Mouse (Mus musculus) hindbrain, embryonic 11.5 days (tissue): ENCODE measurements around the gene Tas2r125. TPM values are rescaled to one million over a fixed set of nuclear protein-coding genes. Genes with fewer than 3 reads are reported as not detected.
"Not testable (repeated sequence)": the region's sequence is repeated elsewhere in the genome, so short reads cannot be mapped to it uniquely, and the experiment has no call there.

Source experiments
- ATAC-seq: fragments of 200-750 bp; cut with Nextera tagmentation; 2 replicates; pipeline ENCODE4 v1.8.0; 2017; ENCODE audit warnings: mild to moderate bottlenecking, moderate TSS enrichment, moderate library complexity; ENCODE audit not compliant: low FRiP score
- DNase-seq: peaks from one replicate; pipeline ENCODE4 v3.0.0-alpha.2; 2015; ENCODE audit warnings: low spot score
- H3K27ac ChIP-seq: fragments of 300-500 bp; sonication (generic); 2 replicates; pipeline ENCODE4 v1.5.1; 2014; ENCODE audit warnings: mild to moderate bottlenecking, low read depth, low read length
- H3K27me3 ChIP-seq: fragments of 300-500 bp; sonication (generic); 2 replicates; pipeline ENCODE4 v1.6.1; 2014; ENCODE audit warnings: mild to moderate bottlenecking, low read length, moderate library complexity, mixed read lengths; ENCODE audit not compliant: control insufficient read depth, insufficient read depth
- H3K36me3 ChIP-seq: fragments of 300-500 bp; sonication (generic); 2 replicates; pipeline ENCODE4 v1.6.1; 2014; ENCODE audit warnings: mild to moderate bottlenecking, low read length, moderate library complexity, mixed read lengths; ENCODE audit not compliant: control insufficient read depth, insufficient read depth
- H3K4me1 ChIP-seq: fragments of 300-500 bp; sonication (generic); replicated peaks from 2 replicates; pipeline ENCODE4 v1.6.1; 2014; ENCODE audit warnings: low read length, mixed read lengths; ENCODE audit not compliant: control insufficient read depth, insufficient read depth
- H3K4me2 ChIP-seq: fragments of 300-500 bp; sonication (generic); replicated peaks from 2 replicates; pipeline ENCODE4 v1.6.1; 2014; ENCODE audit warnings: mild to moderate bottlenecking, low read depth, low read length
- H3K4me3 ChIP-seq: fragments of 300-500 bp; sonication (generic); 2 replicates; pipeline ENCODE4 v1.5.1; 2014; ENCODE audit warnings: low read depth, low read length
- H3K9ac ChIP-seq: fragments of 300-500 bp; sonication (generic); 2 replicates; pipeline ENCODE4 v1.6.1; 2014; ENCODE audit warnings: low read depth, low read length
- H3K9me3 ChIP-seq: fragments of 300-500 bp; sonication (generic); 2 replicates; pipeline ENCODE4 v1.6.1; 2016; ENCODE audit warnings: low read length; ENCODE audit not compliant: control insufficient read depth
- WGBS: fragments of 180-500 bp; shearing (Covaris S2); extraction: QIAGEN DNeasy Blood & Tissue Kit; methylation state at CpG from one replicate; pipeline ENCODE4 v1.1.7; 2014; 5-methylcytosine and 5-hydroxymethylcytosine counted together
- polyA plus RNA-seq: library from polyadenylated mRNA; unstranded; fragments of >200 nt; fragmentation: Nextera tagmentation; extraction: Ambion mirVana; gene quantifications from 2 replicates; pipeline ENCODE4 v1.2.1, GENCODE M21; 2014

The Tas2r125 gene
- not detected in 2 replicates for polyA plus RNA-seq

GRCm38 (mm10) chr6:132909351-132909750 lies at the start of gene Tas2r125:
TSS of gene Tas2r125 (plus strand) at chr6:132909651.
- Histone ChIP-seq H3K4me1 (no peaks in the 10 kb centered on the region), H3K9me3 (no peaks in the 10 kb centered on the region), H3K27me3 (no peaks in the 10 kb centered on the region), H3K27ac (no peak within 1 kb of the TSS), H3K9ac (no peak within 1 kb of the TSS), H3K36me3 (no peaks in the 10 kb centered on the region), H3K4me3 (no peak within 1 kb of the TSS), H3K4me2 (no peak within 1 kb of the TSS)
- 90% methylated on average over 3 of the region's 3 CpGs for WGBS
- DNase-seq = no peak
- ATAC-seq = no peak

- H3K4me1 ChIP-seq = no peaks in the 10 kb centered on the region
- no peak within 1 kb of the TSS for H3K4me3 ChIP-seq
- H3K9ac ChIP-seq = no peak within 1 kb of the TSS
- H3K9me3 ChIP-seq = no peaks in the 10 kb centered on the region
- H3K36me3 ChIP-seq = no peaks in the 10 kb centered on the region
- DNase-seq (no peak), ATAC-seq (no peak)
- no peak within 1 kb of the TSS for H3K4me2 ChIP-seq
- no peaks in the 10 kb centered on the region for H3K27me3 ChIP-seq
- no peak within 1 kb of the TSS for H3K27ac ChIP-seq
Measured at GRCm38 (mm10) chr6:132867708-132868107, 41.7 kb upstream of the Tas2r125 start, which contains the start of gene Tas2r110. TSS of gene Tas2r110 (plus strand) at chr6:132868008.

- Histone ChIP-seq H3K27me3 (no peaks in the 10 kb centered on the region), H3K9me3 (no peaks in the 10 kb centered on the region), H3K4me1 (no peaks in the 10 kb centered on the region), H3K4me2 (no peak within 1 kb of the TSS), H3K27ac (no peak within 1 kb of the TSS), H3K9ac (no peak within 1 kb of the TSS), H3K36me3 (no peaks in the 10 kb centered on the region), H3K4me3 (no peak within 1 kb of the TSS)
- DNase-seq (no peak), ATAC-seq (no peak)
- WGBS = 83% methylated on average over 1 of the region's 1 CpGs
Measured at GRCm38 (mm10) chr6:132892711-132893110, 16.7 kb upstream of the Tas2r125 start, which contains the start of gene Tas2r113. TSS of gene Tas2r113 (plus strand) at chr6:132893011.

- not testable (repeated sequence) for H3K4me1 ChIP-seq, H3K9me3 ChIP-seq, H3K36me3 ChIP-seq, H3K4me3 ChIP-seq, DNase-seq, ATAC-seq, H3K27ac ChIP-seq, H3K4me2 ChIP-seq, H3K27me3 ChIP-seq, H3K9ac ChIP-seq
Measured at GRCm38 (mm10) chr6:132941376-132941775, 31.9 kb downstream of the Tas2r125 start.

DNA sequence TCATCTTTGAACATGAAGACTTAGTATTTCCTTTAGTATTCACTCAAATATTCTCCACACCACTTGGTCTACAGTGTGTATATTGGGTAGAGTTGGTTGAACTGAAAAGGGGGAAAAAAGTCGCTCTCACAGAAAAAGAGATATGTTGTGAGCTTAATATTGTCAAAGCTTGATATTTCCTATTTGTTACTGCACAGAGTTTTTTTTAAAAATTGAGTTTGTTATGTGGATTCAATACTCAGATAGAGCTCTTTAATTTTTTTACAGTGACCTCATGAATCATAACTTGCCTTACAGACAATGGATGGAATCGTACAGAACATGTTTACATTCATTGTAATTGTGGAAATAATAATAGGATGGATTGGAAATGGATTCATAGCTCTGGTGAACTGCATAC lies 41.4 kb downstream of the Tas2r125 start, which contains the start of gene Tas2r129:
Tas2r129 (plus strand) TSS at position 301 of the 400 bp plus-strand sequence.
- H3K36me3 ChIP-seq = no peaks in the 10 kb centered on the region
- DNase-seq (no peak), ATAC-seq (no peak)
- no peaks in the 10 kb centered on the region for H3K27me3 ChIP-seq
- H3K4me3 ChIP-seq = no peak within 1 kb of the TSS
- H3K4me1 ChIP-seq = no peaks in the 10 kb centered on the region
- H3K9me3 ChIP-seq = no peaks in the 10 kb centered on the region
- no peak within 1 kb of the TSS for H3K4me2 ChIP-seq
- no peak within 1 kb of the TSS for H3K27ac ChIP-seq
- 88% methylated on average over 2 of the region's 2 CpGs for WGBS
- H3K9ac ChIP-seq = no peak within 1 kb of the TSS

DNA sequence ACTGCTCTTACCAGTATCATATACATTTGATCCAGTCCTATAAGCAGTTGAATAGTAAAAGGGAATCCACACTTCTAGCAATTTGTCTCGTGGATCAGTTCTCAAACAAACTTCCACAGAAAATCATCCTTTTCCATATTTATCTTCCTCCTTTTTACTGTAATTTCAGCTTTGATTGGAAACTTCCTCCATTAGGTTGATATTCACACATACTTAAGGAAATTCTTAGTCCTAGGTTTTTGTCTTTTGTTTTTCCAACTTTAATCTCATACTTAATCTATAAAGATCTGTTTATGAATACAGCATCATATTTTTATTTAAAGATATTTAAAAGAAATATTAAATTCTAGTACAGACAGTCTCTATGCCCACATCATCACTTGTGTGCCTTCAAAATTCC lies 48.4 kb downstream of the Tas2r125 start, which contains the start of gene Tas2r131:
Tas2r131 (minus strand) TSS at position 101 of the 400 bp plus-strand sequence.
- WGBS = 89% methylated on average over 1 of the region's 1 CpGs
- no peak for ATAC-seq
- Histone ChIP-seq H3K4me3 (no peak within 1 kb of the TSS), H3K27me3 (no peaks in the 10 kb centered on the region), H3K9me3 (no peaks in the 10 kb centered on the region), H3K27ac (no peak within 1 kb of the TSS), H3K9ac (no peak within 1 kb of the TSS), H3K36me3 (no peaks in the 10 kb centered on the region), H3K4me2 (no peak within 1 kb of the TSS), H3K4me1 (no peaks in the 10 kb centered on the region)
- no peak for DNase-seq

Other genes with a start within 250 kb of the Tas2r125 start
- gene Tas2r121, start 208.6 kb upstream of the Tas2r125 start, polyA plus RNA-seq = not detected in 2 replicates
- gene Tas2r122, start 197.7 kb upstream of the Tas2r125 start, polyA plus RNA-seq = not detected in 2 replicates
- not detected in 2 replicates for gene Tas2r115, start 171.6 kb upstream of the Tas2r125 start, polyA plus RNA-seq
- gene Tas2r124, start 154.9 kb upstream of the Tas2r125 start, polyA plus RNA-seq = not detected in 2 replicates
- gene Tas2r102, start 147.5 kb upstream of the Tas2r125 start, polyA plus RNA-seq = not detected in 2 replicates
- not detected in 2 replicates for gene Tas2r136, start 131.5 kb upstream of the Tas2r125 start, polyA plus RNA-seq
- gene Tas2r117, start 106.8 kb upstream of the Tas2r125 start, polyA plus RNA-seq = not detected in 2 replicates
- not detected in 2 replicates for gene Tas2r123, start 62.5 kb upstream of the Tas2r125 start, polyA plus RNA-seq
- gene Tas2r116, start 54.2 kb upstream of the Tas2r125 start, polyA plus RNA-seq = not detected in 2 replicates
- not detected in 2 replicates for gene Tas2r110, start 41.6 kb upstream of the Tas2r125 start, polyA plus RNA-seq
- not detected in 2 replicates for gene Tas2r113, start 16.6 kb upstream of the Tas2r125 start, polyA plus RNA-seq
- gene Tas2r129, start 41.5 kb downstream of the Tas2r125 start, polyA plus RNA-seq = not detected in 2 replicates
- gene Tas2r131, start 48.3 kb downstream of the Tas2r125 start, polyA plus RNA-seq = not detected in 2 replicates
- gene Tas2r109, start 71.3 kb downstream of the Tas2r125 start, polyA plus RNA-seq = not detected in 2 replicates
- gene Tas2r103, start 127.5 kb downstream of the Tas2r125 start, polyA plus RNA-seq = not detected in 2 replicates
- gene Tas2r140, start 146.2 kb downstream of the Tas2r125 start, polyA plus RNA-seq = not detected in 2 replicates
- 77.3 and 92.5 TPM in 2 replicates for gene Smim10l1, start 195.3 kb downstream of the Tas2r125 start, polyA plus RNA-seq